Mouse (Mus musculus): ENCODE data around the gene Mageb4. TPM values are rescaled to one million over a fixed set of nuclear protein-coding genes. Genes with fewer than 3 reads are reported as not detected.
"Not testable (repeated sequence)": the region's sequence is repeated elsewhere in the genome, so short reads cannot be mapped to it uniquely, and the experiment has no call there.

Mageb4 gene
- not detected in 2 replicates for polyA plus RNA-seq (2015; fragmentation: Nextera tagmentation; extraction: Ambion mirVana)

DNA sequence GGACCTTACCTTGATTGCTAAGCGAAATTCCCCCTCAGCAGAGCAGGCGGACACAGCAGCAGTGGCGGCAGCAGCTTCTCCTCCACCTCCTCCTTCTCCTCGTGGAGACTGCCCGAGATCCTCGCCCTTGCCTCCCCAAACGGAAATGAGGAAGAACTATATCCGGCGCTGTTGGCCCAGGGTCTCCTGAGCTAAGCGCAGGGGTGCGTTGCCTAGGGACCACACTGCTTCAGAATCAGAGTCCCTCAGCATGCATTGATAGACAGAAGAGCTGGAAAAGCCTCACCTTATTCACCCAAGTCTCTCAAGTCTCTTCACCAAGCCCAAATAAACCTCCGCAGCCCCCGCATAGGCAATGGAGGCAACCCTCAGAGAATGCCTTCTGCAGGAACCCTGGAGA lies at the start of gene Mageb4:
Gene Mageb4, minus strand, starts transcription at position 101 of the 400 bp plus-strand sequence.
- not testable (repeated sequence) for H3K4me3 ChIP-seq; H3K9ac ChIP-seq; ATAC-seq (replicated peaks; ENCODE audit: insufficient number of reproducible peaks, insufficient read depth, low FRiP score, low read depth); H3K36me3 ChIP-seq; H3K27me3 ChIP-seq; H3K4me2 ChIP-seq; H3K4me1 ChIP-seq (replicated peaks); H3K9me3 ChIP-seq (replicated peaks); H3K27ac ChIP-seq
- WGBS: no CpG with 5 or more reads among the region's 13 CpGs

DNA sequence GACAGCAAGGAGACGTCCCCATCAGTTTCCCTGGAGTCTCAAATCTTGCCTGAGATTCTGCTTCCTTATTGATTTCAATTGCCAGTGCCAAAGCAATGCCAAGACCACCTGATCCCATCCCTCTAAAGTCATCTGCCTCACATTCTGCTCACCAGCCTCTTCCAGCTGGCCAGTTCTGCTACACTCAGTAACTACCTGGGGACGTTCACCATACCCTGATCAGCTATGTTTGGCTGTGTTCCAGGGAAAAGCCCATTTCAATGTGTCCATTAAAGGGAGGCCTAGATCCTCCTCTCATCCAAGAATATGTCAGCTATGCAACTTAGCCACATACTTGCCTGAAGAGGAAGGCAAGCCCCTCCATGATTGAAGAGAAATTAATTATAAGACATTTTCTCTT lies 20.3 kb downstream of the Mageb4 start:
- not testable (repeated sequence) for H3K27ac ChIP-seq; ATAC-seq (replicated peaks; ENCODE audit: insufficient number of reproducible peaks, insufficient read depth, low FRiP score, low read depth); H3K36me3 ChIP-seq; H3K9me3 ChIP-seq (replicated peaks); H3K4me1 ChIP-seq (replicated peaks); H3K9ac ChIP-seq; H3K4me2 ChIP-seq; H3K4me3 ChIP-seq; H3K27me3 ChIP-seq
- 37% methylated on average over 1 of the region's 2 CpGs for WGBS

DNA sequence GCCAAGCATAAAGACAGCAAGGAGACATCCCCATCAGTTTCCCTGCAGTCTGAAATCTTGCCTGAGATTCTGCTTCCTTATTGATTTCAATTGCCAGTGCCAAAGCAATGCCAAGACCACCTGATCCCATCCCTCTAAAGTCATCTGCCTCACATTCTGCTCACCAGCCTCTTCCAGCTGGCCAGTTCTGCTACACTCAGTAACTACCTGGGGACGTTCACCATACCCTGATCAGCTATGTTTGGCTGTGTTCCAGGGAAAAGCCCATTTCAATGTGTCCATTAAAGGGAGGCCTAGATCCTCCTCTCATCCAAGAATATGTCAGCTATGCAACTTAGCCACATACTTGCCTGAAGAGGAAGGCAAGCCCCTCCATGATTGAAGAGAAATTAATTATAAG lies 58.9 kb downstream of the Mageb4 start:
- not testable (repeated sequence) for H3K27me3 ChIP-seq; H3K4me3 ChIP-seq; H3K4me1 ChIP-seq (replicated peaks); H3K9ac ChIP-seq; ATAC-seq (replicated peaks; ENCODE audit: insufficient number of reproducible peaks, insufficient read depth, low FRiP score, low read depth); H3K27ac ChIP-seq; H3K4me2 ChIP-seq; H3K36me3 ChIP-seq; H3K9me3 ChIP-seq (replicated peaks)
- WGBS: no CpG with 5 or more reads among the region's 1 CpGs

DNA sequence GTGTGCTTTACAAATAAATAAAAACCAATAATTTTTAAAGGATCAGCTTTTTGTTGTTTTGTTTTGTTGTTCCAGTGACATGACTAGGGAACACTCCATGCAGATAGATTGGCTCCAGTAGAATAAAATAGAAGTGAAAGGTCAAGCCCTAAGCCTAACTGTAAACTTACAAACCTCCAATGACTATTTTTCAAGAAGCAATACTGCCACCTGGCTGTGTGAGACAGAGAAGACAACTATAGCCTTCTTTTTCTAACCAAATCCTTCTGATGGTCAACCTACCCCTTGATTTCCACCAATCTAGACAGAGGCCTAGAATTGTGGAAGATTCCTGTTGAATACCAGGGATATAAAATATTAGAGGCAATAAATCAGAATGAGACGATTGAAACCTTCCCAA lies 67.6 kb downstream of the Mageb4 start:
- no peaks in the 10 kb centered on the region for H3K4me1 ChIP-seq (replicated peaks)
- WGBS: 20% methylated on average over 1 of the region's 1 CpGs
- H3K4me3 ChIP-seq: no peak overlapping the region
- H3K27ac ChIP-seq: no peak overlapping the region
- no peak overlapping the region for H3K4me2 ChIP-seq
- no peaks in the 10 kb centered on the region for H3K27me3 ChIP-seq
- no peaks in the 10 kb centered on the region for H3K9me3 ChIP-seq (replicated peaks)
- no peak for ATAC-seq (replicated peaks; ENCODE audit: insufficient number of reproducible peaks, insufficient read depth, low FRiP score, low read depth)
- no peaks in the 10 kb centered on the region for H3K36me3 ChIP-seq
- no peak overlapping the region for H3K9ac ChIP-seq

Other genes with a start within 250 kb of the Mageb4 start
- gene Nr0b1, start 113.3 kb downstream of the Mageb4 start, polyA plus RNA-seq (2015; fragmentation: Nextera tagmentation; extraction: Ambion mirVana): 0.10 TPM in 1 of 2 replicates, not detected in the other

Data from heart, embryonic 15.5 days (tissue).